Mouse (Mus musculus) frontal cortex, postnatal 10 days (tissue): ENCODE measurements around the gene Gpr171.
"Not testable (repeated sequence)": the region's sequence is repeated elsewhere in the genome, so short reads cannot be mapped to it uniquely, and the experiment has no call there.

Experiments used
- DNase-seq, 2 experiments: peaks; one replicate each; pipeline ENCODE4 v3.0.0; 2022; ENCODE audit warnings: low spot score in 2 of 2, mixed read lengths in 1 of 2

Gpr171 gene

GRCm38 (mm10) chr3:59101218-59101986, at the start of gene Gpr171:
Gene Gpr171, minus strand, starts transcription at chr3:59101821.
- no peak for DNase-seq

- DNase-seq: no peak
Measured at GRCm38 (mm10) chr3:59150624-59151023, 49.0 kb upstream of the Gpr171 start.

- no peak for DNase-seq
Measured at GRCm38 (mm10) chr3:59149646-59150045, 48.0 kb upstream of the Gpr171 start.

GRCm38 (mm10) chr3:59145194-59145593, 43.6 kb upstream of the Gpr171 start:
- DNase-seq: no peak

- DNase-seq: no peak
Measured at GRCm38 (mm10) chr3:59141507-59142305, 40.1 kb upstream of the Gpr171 start.

- DNase-seq: not testable (repeated sequence)
Measured at GRCm38 (mm10) chr3:59140941-59141340, 39.3 kb upstream of the Gpr171 start.

GRCm38 (mm10) chr3:59140115-59140514, 38.5 kb upstream of the Gpr171 start:
- no peak for DNase-seq

GRCm38 (mm10) chr3:59139651-59140051, 38.0 kb upstream of the Gpr171 start:
- no peak for DNase-seq

- DNase-seq: no peak
Measured at GRCm38 (mm10) chr3:59138946-59139468, 37.4 kb upstream of the Gpr171 start.

- peak in 1 of 2 experiments; percentile 32 for DNase-seq
Measured at GRCm38 (mm10) chr3:59135911-59136653, 34.5 kb upstream of the Gpr171 start.

GRCm38 (mm10) chr3:59133189-59133588, 31.6 kb upstream of the Gpr171 start:
- DNase-seq: no peak

- DNase-seq: no peak
Measured at GRCm38 (mm10) chr3:59131966-59132365, 30.3 kb upstream of the Gpr171 start.

- no peak for DNase-seq
Measured at GRCm38 (mm10) chr3:59131081-59131480, 29.5 kb upstream of the Gpr171 start.

GRCm38 (mm10) chr3:59130431-59130830, 28.8 kb upstream of the Gpr171 start:
- DNase-seq: no peak

GRCm38 (mm10) chr3:59129547-59129946, 27.9 kb upstream of the Gpr171 start:
- DNase-seq: no peak

GRCm38 (mm10) chr3:59128681-59129080, 27.1 kb upstream of the Gpr171 start:
- DNase-seq: no peak

GRCm38 (mm10) chr3:59125783-59126555, 24.3 kb upstream of the Gpr171 start:
- DNase-seq: no peak

- no peak for DNase-seq
Measured at GRCm38 (mm10) chr3:59125022-59125421, 23.4 kb upstream of the Gpr171 start.

- no peak for DNase-seq
Measured at GRCm38 (mm10) chr3:59121780-59122449, 20.3 kb upstream of the Gpr171 start.

- DNase-seq: no peak
Measured at GRCm38 (mm10) chr3:59121067-59121730, 19.6 kb upstream of the Gpr171 start.
